Mouse (Mus musculus): ENCODE data around the gene Hhatl.
A peak's percentile ranks its signal among the peaks of the same experiment; 100 is the strongest.

Hhatl gene

GRCm38 (mm10) chr9:121802747-121803146 lies 10.4 kb upstream of the Hhatl start:
- DNase-seq = no peak

GRCm38 (mm10) chr9:121798887-121799520 lies 6.7 kb upstream of the Hhatl start:
- DNase-seq = no peak

GRCm38 (mm10) chr9:121797722-121798121 lies 5.4 kb upstream of the Hhatl start:
- peak; percentile 66 for DNase-seq

GRCm38 (mm10) chr9:121794972-121795539 lies 2.7 kb upstream of the Hhatl start:
- peak; percentile 57 for DNase-seq

GRCm38 (mm10) chr9:121791206-121791605 lies 1.1 kb downstream of the Hhatl start:
- peak; percentile 45 for DNase-seq

GRCm38 (mm10) chr9:121786359-121786758 lies 5.9 kb downstream of the Hhatl start:
- DNase-seq = no peak

GRCm38 (mm10) chr9:121785261-121785660 lies 7.0 kb downstream of the Hhatl start:
- DNase-seq = no peak

- DNase-seq = no peak
Observed at GRCm38 (mm10) chr9:121784801-121785200, 7.5 kb downstream of the Hhatl start.

GRCm38 (mm10) chr9:121778066-121778624 lies 14.2 kb downstream of the Hhatl start:
- DNase-seq = no peak

GRCm38 (mm10) chr9:121777484-121778065 lies 14.7 kb downstream of the Hhatl start, which contains the start of gene Klhl40:
Gene Klhl40 (plus strand): TSS chr9:121777607.
- DNase-seq = no peak

- DNase-seq = no peak
Observed at GRCm38 (mm10) chr9:121776511-121776910, 15.8 kb downstream of the Hhatl start.

- no peak for DNase-seq
Observed at GRCm38 (mm10) chr9:121775951-121776350, 16.4 kb downstream of the Hhatl start.

- DNase-seq = no peak
Observed at GRCm38 (mm10) chr9:121772412-121772811, 19.9 kb downstream of the Hhatl start.

- DNase-seq = no peak
Observed at GRCm38 (mm10) chr9:121765166-121765855, 27.0 kb downstream of the Hhatl start.

GRCm38 (mm10) chr9:121763716-121764115 lies 28.6 kb downstream of the Hhatl start:
- no peak for DNase-seq

- DNase-seq = no peak
Observed at GRCm38 (mm10) chr9:121762761-121763160, 29.5 kb downstream of the Hhatl start.

GRCm38 (mm10) chr9:121762248-121762647 lies 30.1 kb downstream of the Hhatl start:
- DNase-seq = no peak

- DNase-seq = no peak
Observed at GRCm38 (mm10) chr9:121761787-121762186, 30.5 kb downstream of the Hhatl start.

GRCm38 (mm10) chr9:121761091-121761665 lies 31.1 kb downstream of the Hhatl start:
- no peak for DNase-seq

GRCm38 (mm10) chr9:121760271-121761090 lies 31.8 kb downstream of the Hhatl start:
- DNase-seq = peak; percentile 41

GRCm38 (mm10) chr9:121759091-121760081 lies 32.9 kb downstream of the Hhatl start, which contains the start of gene Zfp651:
Gene Zfp651 (plus strand): TSS chr9:121759330.
- DNase-seq = peak; percentile 53
